Mouse (Mus musculus) layer of hippocampus, adult 8-10 months (tissue): ENCODE results near the gene Tyrobp. TPM values are rescaled to one million over a fixed set of nuclear protein-coding genes. Genes with fewer than 3 reads are reported as not detected.

Source experiments
- DNase-seq, 2 experiments: peaks; one replicate each; pipeline ENCODE4 v3.0.0; 2022; ENCODE audit warnings: low spot score in 2 of 2
- total RNA-seq, 4 experiments: library from RNA; stranded (reverse); gene quantifications; 2 replicates each; pipeline ENCODE4 v1.2.4; 2022

The Tyrobp gene
- 100 to 1,000 TPM in 2 of 4 experiments, 10 to 100 TPM in 2; 24.9 to 572 (median 243) TPM for total RNA-seq

DNA sequence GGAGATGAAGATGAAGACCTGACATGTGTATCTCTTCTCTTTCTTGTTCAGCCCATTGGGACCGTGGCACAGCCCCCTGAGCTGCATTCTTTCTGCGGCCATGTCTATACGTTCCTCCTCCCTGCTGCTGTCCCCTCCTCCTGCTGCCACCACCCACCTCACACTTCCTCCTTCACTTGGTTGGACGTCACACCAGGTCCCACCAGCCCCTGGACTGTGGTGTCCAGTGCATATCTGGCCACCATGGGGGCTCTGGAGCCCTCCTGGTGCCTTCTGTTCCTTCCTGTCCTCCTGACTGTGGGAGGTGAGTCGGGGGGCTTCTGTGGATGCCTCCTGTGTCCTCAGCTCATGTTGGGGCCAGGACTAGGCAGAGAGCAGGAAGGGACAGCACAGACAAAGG is at the start of gene Tyrobp:
Tyrobp (plus strand) TSS at position 165 of the 400 bp plus-strand sequence.
- DNase-seq: no peak

GRCm38 (mm10) chr7:30367466-30367865 is 46.1 kb upstream of the Tyrobp start:
- no peak for DNase-seq

- peak; percentile 97 to 98 for DNase-seq
Observed at GRCm38 (mm10) chr7:30373501-30373962, 40.0 kb upstream of the Tyrobp start.

GRCm38 (mm10) chr7:30380061-30380460 is 33.5 kb upstream of the Tyrobp start:
- DNase-seq: no peak

GRCm38 (mm10) chr7:30384106-30384505 is 29.5 kb upstream of the Tyrobp start:
- DNase-seq: no peak

DNA sequence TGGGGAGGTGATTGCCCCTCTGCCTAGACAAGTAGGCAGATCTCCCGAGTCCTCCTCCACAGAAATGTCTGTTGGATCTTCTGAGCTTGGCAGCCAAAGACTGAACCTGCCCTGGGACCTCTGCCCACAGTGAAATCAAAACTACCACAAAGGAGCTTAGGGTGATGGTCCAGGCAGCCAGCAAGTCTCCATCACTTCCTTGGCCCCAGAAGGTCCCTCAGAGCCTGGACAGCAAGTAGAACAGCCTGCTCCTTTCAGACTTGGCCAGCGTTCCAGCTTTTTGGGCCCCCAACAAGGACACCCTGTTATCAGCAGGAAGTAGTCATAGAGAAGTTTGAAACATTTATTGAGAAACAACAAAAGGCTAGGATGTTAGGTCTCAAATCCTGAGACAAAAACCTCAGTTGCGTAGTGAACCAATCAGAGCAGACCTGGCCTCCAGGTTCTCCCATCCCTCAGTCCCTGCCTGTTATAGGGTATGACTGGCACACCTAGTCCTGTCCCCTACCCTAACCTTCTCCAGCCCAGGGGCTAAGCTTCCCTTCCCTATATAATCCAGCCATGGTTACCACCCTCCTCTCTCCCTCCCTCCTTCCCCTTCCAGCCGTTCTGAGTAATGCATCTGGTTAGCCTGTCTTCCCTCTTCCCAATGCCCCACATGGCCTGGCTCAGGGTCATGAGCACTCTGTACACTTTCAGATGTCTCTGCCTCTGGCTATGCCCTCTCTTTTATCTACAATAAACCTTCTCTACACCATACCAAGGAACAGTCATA is 20.6 kb upstream of the Tyrobp start:
- no peak for DNase-seq

DNA sequence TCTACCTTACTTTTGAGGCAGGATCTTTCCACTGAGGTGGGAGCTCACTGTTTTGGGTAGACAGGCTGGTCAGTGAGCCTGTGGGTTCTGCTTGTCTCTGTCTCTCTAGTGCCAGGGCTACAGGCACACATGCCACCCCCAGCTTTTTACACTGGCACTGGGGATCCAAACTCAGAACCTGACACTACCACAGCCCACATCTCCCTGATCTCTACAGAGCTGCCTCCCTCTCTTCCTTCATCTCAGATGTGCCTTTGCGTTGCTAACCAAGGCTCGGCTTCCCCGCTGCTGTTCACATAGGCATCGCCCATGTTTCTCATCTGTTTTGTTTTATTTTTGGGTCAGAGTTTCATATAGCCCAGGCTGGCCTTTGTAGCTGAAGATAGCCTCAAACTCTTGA is 19.9 kb upstream of the Tyrobp start:
- no peak for DNase-seq

- no peak for DNase-seq
Observed at GRCm38 (mm10) chr7:30394379-30394778, 19.2 kb upstream of the Tyrobp start.

DNA sequence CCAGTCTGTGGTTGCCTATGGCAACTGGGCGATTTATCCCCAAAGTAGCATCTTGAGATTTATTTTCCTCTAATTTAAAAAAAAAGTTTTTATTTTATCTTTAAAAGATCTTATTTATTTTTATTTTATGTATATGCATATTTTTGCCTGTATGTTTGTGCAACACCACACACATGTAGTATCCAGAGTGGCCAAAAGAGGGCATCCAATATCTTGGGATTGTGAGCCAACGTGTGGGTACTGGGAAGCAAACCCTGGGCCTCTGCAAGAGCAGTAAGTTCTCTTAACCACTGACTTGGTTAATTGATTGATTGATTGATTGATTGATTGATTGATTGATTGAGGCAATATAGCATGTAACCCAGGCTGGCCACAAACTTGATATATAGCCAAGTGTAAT is 18.7 kb upstream of the Tyrobp start:
- DNase-seq: no peak

DNA sequence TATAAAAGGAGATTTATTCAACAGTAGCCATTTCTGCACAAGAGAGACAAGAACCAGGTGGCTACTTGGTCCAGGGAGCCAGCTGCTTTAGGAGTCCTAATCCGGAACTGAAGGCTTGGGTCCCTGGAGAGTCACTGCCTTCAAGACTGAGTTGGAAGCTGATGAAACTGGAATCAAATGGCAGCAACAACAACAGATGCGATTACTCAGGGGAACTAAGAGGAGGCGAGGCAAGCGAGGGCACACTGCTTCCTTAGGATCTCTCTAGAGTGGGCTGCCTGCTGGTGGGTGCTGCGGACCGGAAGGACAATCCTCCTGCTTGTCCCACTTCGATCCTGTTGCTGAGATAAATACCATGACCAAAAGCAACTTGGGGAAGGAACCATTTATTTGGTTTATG is 13.9 kb upstream of the Tyrobp start:
- DNase-seq: no peak

DNA sequence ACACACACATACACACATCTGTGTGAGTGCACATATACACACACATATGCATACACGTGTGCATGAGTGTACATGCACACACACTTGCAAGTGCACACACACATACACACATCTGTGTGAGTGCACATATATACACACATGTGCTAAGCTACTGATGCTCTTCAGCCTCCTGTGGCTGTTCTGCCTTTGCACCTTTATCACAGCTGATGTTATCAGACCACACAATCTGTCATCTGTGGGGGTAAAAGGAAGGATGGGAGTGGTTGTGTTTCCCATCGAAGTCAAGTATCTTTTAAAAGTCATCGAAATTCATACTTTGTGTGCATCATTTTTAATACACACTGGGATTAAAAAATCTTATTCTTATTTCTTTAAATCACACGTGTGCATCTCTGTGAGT is 11.2 kb upstream of the Tyrobp start:
- no peak for DNase-seq

DNA sequence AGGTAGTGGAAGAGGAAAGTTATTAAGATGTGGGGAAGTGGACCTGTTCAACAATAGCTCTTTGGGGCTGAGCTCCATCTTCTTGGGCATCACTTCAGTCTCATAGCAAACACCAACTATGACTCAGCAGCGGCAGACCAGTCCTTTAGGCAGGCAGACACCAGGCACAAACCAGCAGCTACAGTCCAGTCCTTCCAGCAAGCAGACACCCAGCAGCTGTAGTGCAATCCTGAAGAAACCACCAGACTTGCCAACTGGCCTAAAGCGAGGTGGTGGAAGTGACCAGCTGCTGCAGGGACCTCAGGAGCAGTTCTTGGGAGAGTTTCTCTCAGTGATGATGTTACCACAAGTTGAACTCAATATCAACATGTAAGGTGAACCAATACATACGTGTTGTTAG is 4.9 kb upstream of the Tyrobp start:
- DNase-seq: no peak

DNA sequence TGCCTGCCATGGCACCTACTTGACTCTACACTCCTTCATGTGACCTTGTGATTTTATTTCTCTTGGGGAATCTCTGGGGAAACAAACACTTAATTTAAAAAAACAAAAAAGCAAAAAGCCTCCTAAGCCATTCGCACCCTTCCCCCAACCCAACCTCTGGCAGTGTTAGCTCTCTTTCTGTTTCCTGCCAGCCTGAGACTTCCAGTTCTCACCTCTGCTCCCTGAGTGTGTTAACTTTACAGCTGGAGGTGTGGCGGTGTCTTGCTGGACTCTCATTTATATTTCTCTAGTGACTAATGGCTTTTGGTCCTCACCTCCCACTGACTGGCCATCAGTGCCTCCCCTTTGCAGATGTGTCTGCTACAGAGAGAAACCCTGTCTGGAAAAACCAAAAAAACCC is 3.8 kb upstream of the Tyrobp start:
- no peak for DNase-seq

- no peak for DNase-seq
Observed at GRCm38 (mm10) chr7:30411023-30411422, 2.5 kb upstream of the Tyrobp start.

GRCm38 (mm10) chr7:30412735-30413147 is 819 bp upstream of the Tyrobp start:
- DNase-seq: no peak

DNA sequence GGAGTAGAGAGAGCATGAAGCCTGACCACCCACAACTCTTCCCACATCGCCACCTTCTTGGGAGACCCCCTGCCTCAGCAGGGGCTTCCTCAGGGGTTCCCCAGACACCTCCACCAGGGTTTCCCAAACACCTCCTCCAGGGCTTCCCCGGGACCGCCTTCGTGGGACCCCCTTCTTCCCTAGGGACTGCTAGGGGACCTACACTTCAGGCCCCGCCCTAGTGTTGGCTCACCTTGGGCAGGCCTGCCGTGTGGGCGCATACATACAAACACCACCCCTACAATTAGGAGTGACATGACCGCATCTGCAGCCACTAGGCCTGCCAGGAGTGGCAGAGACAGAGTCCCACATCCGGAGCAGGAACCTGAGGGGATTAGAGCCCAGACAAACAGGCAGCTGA is 4.3 kb downstream of the Tyrobp start:
- no peak for DNase-seq

- DNase-seq: no peak
Observed at GRCm38 (mm10) chr7:30419561-30420499, 6.3 kb downstream of the Tyrobp start, which contains the start of gene Hcst. TSS of gene Hcst (minus strand) at chr7:30419854.

DNA sequence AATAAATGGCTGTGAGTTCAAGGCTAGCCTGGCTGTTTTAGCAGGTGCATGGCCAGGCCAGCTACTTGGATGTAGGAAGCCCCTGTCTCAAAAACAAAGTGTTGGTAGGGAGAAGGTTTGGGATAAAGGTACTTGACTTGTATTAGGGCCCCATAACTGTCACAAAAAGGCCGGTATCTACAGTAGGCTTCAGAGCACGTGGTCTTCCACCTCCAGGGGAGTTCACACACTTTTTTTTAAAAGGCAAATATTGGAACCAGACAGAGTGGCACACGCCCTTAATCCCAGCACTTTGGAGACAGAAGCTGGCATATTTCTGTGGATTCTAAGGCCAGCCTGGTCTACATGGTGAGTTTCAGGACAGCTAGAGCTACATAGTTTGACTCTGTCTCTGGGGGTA is 7.1 kb downstream of the Tyrobp start:
- no peak for DNase-seq

DNA sequence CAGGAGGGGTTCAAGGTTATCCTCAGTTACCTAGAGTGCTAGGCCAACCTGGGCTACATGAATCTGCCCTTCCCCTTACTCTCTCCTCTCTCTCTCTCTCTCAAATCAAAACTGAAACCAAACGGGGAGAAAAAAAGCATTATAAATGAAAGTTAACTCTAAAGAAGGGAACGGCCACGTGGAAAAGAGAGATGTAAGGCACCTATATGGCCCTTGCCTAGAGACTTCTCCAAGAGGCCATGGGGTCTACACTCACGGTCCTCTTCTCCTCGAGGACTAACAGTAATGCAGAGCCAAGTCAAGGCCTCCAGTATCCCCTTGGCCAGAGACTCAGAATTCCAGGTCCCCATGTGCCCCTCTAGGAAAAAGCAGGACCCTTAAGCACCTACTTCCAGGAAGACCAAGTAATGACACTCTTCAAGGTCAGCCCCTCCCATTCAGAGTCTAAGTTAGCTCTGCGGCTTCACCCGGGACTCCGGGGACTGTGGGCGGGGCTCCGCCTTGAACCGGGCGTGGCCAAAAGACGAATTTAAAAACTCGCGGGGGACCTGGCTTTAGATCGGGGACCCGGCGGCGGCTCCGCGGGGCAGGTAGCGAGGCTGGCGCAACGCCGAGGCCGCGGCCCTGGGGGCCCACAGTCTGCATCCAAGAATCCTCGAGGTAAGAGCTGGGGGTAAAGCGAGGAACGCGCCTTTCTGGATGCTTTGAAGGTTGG is 7.8 kb downstream of the Tyrobp start, which contains the start of gene Nfkbid:
Nfkbid (plus strand) TSS at position 558 of the 715 bp plus-strand sequence.
- DNase-seq: no peak

GRCm38 (mm10) chr7:30421890-30422435 is 8.4 kb downstream of the Tyrobp start:
- DNase-seq: peak; percentile 86 to 89

- no peak for DNase-seq
Observed at GRCm38 (mm10) chr7:30422560-30422959, 9.0 kb downstream of the Tyrobp start.
